Mouse (Mus musculus) neural tube, postnatal 0 days (tissue): ENCODE measurements around the gene Olfr781. TPM values are rescaled to one million over a fixed set of nuclear protein-coding genes. Genes with fewer than 3 reads are reported as not detected.

ENCODE experiments used
- polyA plus RNA-seq: library from polyadenylated mRNA; unstranded; fragments of >200 nt; fragmentation: Nextera tagmentation; extraction: Ambion mirVana; gene quantifications from 2 replicates; pipeline ENCODE4 v1.2.1, GENCODE M21; 2015

The Olfr781 gene
- polyA plus RNA-seq = not detected in 2 replicates

DNA sequence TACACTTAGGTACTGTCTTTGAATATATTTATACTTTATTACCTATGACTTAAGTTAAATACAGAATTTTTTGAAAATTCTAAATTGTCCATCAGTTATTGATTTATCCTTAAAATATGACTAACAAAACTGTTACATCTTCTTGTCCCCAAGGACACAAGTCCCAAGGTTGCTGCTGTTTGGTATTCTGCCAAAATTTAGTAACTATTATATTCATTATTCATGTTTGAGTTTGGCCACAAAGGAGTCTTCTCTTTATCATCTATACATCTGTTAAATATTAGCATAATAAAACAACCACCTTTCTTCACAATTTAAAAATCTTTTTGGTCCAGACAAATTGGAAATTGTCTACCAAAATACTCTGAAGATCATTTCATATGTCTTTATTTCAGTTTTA, at the start of gene Olfr781:
TSS of gene Olfr781 (plus strand) at position 301 of the 400 bp plus-strand sequence.

GRCm38 (mm10) chr10:129317817-129318216, 10.8 kb upstream of the Olfr781 start, which contains the start of gene Olfr780:
Olfr780 (plus strand) TSS chr10:129318117.

DNA sequence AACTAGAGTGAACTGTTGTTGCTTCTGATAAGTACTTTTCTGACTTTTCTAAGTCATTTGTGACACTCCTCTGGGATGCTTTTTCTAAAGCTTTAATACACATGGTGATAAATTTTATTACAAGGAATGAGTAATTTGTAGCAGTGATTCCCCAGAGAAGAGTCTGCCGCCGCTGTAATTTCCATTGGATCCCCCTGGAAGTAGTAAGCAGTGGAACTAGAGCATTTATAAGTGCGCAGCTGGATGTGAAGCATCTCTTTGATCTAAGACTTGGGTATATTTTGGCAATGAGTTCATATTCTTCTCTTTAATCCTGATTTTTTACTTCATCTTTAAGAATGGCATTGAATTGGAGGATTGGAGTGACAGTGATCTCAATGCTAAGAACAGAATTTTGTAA, 19.9 kb downstream of the Olfr781 start, which contains the start of gene Olfr782:
TSS of gene Olfr782 (plus strand) at position 301 of the 400 bp plus-strand sequence.

Other genes starting within 250 kb of the Olfr781 start
- gene Olfr767, start 245.9 kb upstream of the Olfr781 start, polyA plus RNA-seq = not detected in 2 replicates
- not detected in 2 replicates for gene Olfr768, start 229.5 kb upstream of the Olfr781 start, polyA plus RNA-seq
- not detected in 2 replicates for gene Olfr769, start 211.0 kb upstream of the Olfr781 start, polyA plus RNA-seq
- gene Olfr770, start 189.9 kb upstream of the Olfr781 start, polyA plus RNA-seq = not detected in 2 replicates
- not detected in 2 replicates for gene Olfr771, start 164.1 kb upstream of the Olfr781 start, polyA plus RNA-seq
- gene Olfr772, start 150.9 kb upstream of the Olfr781 start, polyA plus RNA-seq = not detected in 2 replicates
- gene Olfr773, start 141.4 kb upstream of the Olfr781 start, polyA plus RNA-seq = not detected in 2 replicates
- gene Olfr774, start 92.7 kb upstream of the Olfr781 start, polyA plus RNA-seq = not detected in 2 replicates
- gene Olfr775, start 80.4 kb upstream of the Olfr781 start, polyA plus RNA-seq = not detected in 2 replicates
- not detected in 2 replicates for gene Olfr776, start 69.7 kb upstream of the Olfr781 start, polyA plus RNA-seq
- not detected in 2 replicates for gene Olfr777, start 57.4 kb upstream of the Olfr781 start, polyA plus RNA-seq
- not detected in 2 replicates for gene Olfr780, start 10.7 kb upstream of the Olfr781 start, polyA plus RNA-seq
- gene Olfr782, start 20.0 kb downstream of the Olfr781 start, polyA plus RNA-seq = not detected in 2 replicates
- 0.10 and 0.14 TPM in 2 replicates for gene Olfr784, start 55.2 kb downstream of the Olfr781 start, polyA plus RNA-seq
- gene Olfr785, start 76.6 kb downstream of the Olfr781 start, polyA plus RNA-seq = not detected in 2 replicates
- gene Olfr786, start 98.5 kb downstream of the Olfr781 start, polyA plus RNA-seq = not detected in 2 replicates
- gene Olfr787, start 133.0 kb downstream of the Olfr781 start, polyA plus RNA-seq = not detected in 2 replicates
- gene Olfr788, start 142.1 kb downstream of the Olfr781 start, polyA plus RNA-seq = not detected in 2 replicates
- gene Olfr789, start 155.9 kb downstream of the Olfr781 start, polyA plus RNA-seq = not detected in 2 replicates
- gene Olfr790, start 169.6 kb downstream of the Olfr781 start, polyA plus RNA-seq = not detected in 2 replicates
- gene Olfr791, start 192.9 kb downstream of the Olfr781 start, polyA plus RNA-seq = not detected in 2 replicates
- not detected in 2 replicates for gene Olfr792, start 210.3 kb downstream of the Olfr781 start, polyA plus RNA-seq
- gene Olfr794, start 238.8 kb downstream of the Olfr781 start, polyA plus RNA-seq = not detected in 2 replicates